Mouse (Mus musculus) megakaryocyte, embryonic 14.5 days (primary cell): Measurements from ENCODE around the gene Thoc5.

Source experiments
- FLI1 ChIP-seq: IDR thresholded peaks from 2 replicates; pipeline ENCODE4 v1.6.1; 2012; ENCODE audit warnings: low read length, inconsistent platforms, mixed read lengths
- GATA1 ChIP-seq: IDR thresholded peaks from 3 replicates; pipeline ENCODE4 v1.6.1; 2012; ENCODE audit warnings: mixed read lengths, low read length, inconsistent platforms, borderline replicate concordance

GRCm38 (mm10) chr11:4862730-4863129 lies 32.4 kb upstream of the Thoc5 start:
- TF ChIP-seq GATA1 (no peak), FLI1 (no peak)
